Mouse (Mus musculus) embryo, embryonic 10.5 days (tissue): ENCODE results near the gene Utp15.

Source experiments
- DNase-seq: peaks from one replicate; pipeline ENCODE4 v3.0.0-alpha.2; 2015; ENCODE audit warnings: low spot score

Utp15 gene

DNA sequence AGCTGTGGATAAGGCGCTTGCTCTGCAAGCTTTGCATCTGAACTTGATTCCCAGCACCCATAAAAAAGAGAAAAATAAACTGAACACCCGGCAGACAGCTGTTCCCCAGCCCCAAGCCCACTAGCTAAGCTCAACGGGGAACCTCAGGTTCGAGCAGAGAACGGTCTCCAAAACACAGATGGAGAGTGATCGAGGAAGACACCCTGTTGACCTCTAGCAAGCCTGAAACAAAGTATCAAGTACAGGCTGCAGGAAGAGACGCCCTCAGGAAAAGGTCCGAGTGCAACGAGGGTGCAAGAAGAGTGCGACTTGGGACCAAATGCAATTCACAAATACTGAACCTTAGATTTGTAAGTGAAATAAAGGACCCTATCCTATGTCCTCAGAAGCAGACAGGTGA, 13.2 kb downstream of the Utp15 start:
- no peak for DNase-seq

DNA sequence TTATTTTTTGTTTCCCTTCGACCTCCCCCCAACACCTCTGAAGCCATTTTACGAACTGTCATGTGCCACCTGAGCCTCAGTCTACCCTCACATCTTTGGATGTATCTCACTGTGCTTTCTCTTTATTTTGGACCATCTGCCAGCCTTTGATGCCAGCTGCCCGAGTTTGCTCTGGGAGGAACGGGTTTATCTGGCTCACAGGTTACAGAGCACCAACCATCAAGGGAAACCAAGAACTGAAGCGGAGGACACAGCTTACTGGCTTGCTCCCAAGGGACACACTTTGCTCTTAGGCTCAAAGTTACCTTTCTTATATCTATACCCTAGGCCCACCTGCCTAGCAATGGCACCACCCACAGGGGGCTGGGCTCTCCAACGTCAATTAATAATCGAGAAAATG, 17.5 kb downstream of the Utp15 start:
- DNase-seq: no peak

DNA sequence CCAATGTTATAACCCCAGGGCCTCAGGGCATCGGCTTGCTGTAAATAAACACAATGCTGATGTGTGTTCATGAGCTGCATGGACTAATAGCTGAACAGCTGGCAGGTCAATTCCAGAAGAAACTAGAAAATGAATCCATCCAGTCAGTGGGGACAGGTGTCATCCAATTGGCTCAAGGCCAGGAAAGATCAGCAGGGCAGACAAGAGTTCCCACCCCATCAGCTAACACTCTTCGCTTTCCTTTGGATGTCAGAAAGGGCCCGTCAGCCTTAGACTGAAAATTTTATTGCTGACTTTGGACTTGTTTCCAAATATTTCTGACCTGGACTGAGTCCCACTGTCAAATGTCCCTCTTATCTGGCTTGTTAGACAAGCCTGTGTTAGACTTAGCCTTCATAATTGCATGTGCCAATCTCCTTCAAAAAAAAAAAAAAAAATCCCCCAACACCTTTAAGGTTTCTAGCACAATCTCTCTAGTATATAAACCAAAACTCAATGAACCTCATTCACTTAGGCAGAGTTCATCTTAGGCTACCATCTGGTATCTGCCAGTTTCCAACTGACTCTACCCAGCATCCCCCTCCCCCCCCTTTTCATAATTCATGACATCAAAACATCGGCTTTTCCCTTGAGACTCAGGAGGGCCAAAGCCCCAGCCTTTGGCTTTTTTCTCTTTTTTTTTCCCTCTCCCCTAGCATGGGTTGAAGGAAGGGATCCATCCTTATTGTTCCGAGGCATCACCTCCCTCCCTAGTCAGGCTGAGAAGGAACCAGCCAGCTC, 18.1 kb downstream of the Utp15 start:
- DNase-seq: no peak

DNA sequence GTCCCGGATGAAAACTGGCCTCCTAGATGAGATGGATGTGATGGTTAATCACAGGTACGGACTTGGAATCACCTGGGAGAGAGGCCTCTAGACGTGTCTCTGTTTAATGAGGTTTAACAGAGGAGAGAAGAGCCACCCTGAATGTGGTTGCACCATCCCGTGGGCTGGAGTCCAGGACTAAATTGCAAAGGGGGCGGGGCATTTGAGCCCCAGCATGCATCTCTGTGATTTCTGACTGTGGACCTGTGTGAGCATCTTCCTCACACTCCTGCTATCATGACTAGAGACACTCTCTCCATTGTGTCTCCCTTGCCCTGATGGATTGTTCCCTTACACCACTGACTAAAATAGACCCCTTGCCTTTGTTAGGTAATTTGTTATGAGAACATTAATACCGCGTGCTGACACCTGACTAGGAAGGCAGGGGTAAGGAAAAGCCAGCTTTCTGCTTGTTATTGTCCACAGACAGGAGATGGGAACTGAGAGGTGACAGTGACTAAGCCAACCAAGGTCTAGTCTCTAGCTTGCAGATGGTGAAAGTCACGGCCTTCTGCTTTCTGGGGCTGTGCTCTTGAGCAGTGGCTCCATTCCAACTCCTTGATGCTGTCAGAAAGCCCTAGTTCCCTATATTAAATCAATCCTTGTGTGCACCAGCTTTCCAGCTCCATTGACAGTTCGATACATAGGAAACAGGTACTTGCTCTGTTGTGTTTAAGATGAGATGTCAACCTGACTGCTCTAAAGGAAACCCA, 21.1 kb downstream of the Utp15 start:
- no peak for DNase-seq

DNA sequence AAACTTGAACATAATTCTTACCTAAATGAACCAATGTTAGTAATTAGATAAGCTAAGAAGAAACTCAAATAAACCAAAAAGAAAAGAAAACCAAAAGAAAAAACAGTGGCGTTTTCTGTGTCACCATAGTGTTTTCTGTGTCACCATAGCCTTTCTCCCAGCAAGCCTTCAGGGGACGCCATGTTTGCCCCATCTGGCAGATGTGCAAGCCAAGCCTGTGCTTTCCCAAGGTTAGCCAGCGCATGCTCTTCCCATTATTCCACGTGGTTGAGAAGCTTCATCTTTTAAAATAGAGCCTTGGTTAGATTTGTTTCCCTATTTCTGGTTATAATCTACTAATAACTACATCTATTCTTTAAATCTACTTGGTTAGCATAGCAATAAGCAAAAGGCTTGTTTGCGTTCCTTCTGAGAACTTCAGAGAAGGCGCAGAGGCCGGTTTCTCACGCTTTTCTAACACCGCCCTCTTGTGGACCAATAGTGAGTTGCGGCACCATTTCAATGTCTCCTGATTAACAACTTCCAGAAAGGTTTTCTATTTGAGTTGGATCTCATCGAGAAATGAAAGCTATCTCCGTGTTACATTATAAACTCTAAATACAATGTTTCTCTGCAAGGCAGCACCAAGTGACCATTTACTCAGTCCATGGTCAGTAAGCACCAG, 22.7 kb downstream of the Utp15 start:
- peak; percentile 92 for DNase-seq

DNA sequence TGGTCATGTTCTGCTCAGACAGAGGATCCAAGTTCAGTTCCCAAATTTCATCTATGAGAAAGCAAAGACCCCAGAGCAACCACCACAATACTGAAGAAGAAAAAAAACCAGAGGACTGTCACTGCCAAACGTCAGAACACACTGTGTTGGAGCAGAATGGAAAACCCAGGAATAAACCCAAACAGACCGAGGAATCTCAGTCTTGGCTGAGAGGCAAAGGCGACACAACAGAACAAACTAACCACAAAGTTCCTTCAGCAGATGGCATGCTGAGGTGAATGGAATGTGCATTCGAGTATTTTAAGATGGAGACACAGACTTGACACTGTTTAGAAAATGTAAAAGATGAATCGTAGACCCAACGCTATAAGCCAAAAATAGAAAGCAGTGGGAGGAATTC, 27.4 kb downstream of the Utp15 start:
- DNase-seq: no peak

DNA sequence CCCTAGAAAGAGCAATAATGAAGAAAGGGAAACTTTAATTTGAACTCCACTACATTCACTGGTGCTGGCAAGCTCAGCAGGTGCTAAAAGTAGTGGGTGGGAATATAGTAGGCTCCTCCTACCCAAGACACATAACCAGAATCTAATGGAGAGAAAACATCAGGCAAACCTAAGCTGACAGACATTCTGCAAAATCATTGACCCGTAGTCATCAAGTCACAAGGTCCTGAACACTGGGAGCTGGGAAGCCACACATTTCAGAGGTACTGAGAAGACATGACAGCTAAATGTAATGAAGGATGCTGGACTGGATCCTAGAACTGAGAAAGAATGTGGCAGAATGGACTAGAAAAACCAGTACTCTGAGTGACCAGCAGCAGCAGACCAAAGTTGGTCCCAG, 32.3 kb downstream of the Utp15 start:
- DNase-seq: peak; percentile 13

DNA sequence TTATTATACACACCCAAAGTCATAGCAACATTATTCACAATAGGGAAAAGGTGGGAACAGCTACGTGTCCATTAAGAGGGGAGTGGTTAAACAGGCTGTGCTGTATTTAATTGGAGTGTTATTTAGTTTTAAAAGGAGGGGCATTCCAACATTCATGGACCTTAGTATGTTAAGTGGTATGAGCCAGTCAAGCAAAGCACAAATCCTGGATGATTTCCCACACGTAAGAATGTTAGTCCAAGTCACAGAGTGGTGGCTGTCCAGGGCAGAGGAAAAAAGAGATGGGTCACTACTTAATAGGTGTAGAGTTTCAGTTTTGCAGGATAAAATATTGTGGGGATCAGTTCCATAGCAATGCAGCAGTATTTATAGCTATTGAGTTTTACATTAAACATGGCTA, 36.6 kb downstream of the Utp15 start:
- DNase-seq: no peak

DNA sequence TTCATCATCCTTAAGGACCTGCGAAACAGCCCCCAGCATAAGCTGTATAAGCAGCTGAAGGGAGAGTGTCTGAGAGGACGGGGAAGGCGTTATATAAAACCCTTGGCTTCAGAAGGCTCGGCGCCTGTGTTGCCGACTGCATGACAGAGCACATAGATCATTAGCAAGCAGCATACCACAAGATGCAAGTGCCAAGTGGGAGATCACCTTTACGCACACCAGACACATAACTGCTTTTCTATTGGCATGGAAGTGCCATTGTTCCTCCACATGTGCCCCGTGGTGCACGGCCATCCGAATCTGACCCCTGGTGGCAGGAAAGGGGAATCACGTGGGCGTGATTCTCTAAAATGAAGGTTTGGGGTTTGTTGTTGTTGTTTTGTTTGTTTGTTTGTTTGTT, 40.0 kb downstream of the Utp15 start:
- DNase-seq: peak; percentile 65

DNA sequence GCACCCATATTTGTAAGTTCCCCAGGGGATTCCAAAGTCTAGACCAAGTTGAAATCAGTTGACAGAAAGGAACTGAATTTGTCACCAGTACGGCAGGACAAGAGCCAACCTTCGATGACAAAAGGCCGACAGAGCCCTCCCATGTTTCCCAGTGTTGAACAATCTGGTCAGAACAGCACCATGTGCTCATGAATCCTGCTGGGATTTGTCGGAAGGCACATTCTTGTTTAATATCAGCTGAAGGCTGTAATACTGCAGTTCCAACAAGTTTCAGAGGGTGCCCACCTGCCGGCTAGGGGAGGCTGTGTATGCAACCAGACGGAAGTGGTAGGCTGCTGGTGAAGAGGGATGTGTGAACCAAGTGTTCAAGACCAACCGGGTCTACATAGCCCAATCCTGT, 52.7 kb downstream of the Utp15 start:
- no peak for DNase-seq

DNA sequence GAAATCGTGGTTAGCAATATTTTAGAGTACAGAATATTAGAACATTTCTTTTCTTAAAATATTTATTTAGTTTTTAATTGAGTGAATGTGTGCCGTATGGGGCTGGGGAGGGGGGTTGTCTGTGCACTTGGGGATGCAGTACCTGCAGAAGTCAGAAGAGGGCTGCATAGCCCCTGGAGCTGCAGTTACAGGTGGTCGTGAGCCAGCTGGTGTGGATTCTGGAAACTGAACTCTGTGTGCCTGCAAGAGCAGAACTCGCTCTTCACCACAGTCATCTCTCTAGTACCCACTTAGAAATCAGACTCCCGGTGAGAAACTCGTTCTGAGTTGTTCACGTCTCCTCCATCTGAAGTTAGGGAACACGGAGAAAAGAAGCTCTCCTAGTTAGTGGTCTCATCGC, 54.0 kb downstream of the Utp15 start:
- peak; percentile 66 for DNase-seq

DNA sequence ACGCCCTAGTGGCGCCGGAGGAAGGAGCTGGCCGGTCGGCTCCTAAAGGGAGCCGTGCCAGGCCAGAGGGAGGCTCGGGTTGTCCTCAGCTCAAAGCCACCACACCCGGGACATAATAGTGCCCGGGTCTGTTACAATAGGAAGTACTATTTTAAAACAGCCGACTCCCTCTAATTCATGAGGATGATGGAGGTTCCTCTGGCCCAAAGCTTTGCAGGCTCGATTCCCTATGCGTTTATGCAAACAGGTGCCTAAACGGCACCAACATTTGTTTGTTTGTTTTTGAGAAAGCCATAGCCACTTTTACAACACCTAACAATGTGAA, 56.3 kb downstream of the Utp15 start:
- DNase-seq: no peak

DNA sequence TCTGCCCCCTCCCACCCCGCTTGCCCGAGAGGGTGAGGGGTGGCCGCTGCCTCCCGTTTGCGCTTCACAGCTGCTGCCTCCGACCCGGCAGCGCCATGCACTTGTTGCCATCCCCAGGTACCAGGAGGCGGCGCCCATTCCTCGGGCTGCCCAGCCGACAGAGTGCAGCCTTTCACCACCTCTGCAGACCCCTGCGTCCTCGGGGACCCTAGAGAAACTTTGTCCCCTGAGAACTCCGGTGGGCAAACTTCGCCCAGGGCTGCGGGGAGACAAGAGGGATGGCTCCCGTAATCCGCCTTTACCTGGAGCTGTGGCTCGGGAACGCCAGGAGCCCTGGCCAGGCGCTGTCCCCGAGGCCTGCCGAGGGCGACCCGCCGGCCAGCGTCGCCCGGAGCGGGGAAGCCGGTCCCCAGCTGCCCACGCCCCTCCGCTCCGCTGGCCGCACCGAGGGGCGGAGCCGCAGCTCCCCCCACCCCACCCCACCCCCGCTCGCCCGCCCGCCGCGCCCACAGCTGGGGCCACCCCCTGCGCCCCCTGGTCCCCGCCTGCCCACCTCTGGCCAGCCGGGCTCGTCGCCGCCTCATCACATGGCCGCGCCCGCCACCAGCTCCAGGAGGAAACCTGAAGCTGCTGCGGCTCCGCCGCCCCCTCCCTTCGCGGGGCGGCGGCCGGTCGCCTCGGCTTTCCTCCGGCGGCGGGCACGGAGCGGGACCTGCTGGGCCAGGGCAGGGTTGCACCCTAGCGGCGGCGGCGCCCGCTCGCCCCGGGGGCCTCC, 56.9 kb downstream of the Utp15 start, which contains the start of gene Arhgef28:
Arhgef28 (minus strand) TSS at position 669 of the 775 bp plus-strand sequence.
- DNase-seq: peak; percentile 77

DNA sequence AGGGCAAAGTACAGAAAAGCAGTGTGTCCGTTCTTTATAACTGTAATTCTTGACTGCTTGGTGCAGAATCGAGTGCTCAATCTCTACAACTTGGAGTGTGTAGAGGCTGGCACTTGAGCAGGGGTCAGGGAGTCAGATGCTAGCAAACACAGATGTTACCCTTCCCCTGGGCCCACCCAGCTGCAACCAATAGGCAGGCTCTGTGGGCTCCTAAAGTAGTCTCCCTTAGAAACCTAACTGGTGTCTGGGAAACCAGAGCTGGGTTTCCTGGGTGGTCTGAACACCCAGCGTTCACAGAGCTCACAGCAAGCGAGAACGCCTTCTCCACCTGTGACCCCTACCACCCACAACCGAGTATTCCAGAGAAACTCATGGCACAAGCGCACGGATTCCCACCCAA, 57.7 kb downstream of the Utp15 start:
- peak; percentile 53 for DNase-seq

DNA sequence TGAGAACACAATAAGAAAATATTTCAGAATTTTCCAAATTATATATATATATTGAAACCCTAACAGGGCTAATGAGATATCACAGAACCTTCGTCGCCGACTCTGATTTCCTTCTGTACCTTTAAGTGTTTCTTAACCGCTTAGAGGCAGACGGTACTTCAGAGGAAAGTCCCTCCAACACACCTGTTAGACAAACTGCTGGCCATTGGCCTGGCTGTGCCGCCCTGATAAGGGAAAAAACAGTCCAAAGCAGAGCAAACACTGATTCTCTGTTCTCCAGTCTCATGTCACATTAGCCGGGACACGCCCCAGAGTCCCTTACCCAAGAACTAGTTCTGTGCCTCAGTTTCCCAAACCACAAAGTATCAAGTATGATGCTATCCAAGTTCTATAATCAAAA, 58.5 kb downstream of the Utp15 start:
- no peak for DNase-seq

DNA sequence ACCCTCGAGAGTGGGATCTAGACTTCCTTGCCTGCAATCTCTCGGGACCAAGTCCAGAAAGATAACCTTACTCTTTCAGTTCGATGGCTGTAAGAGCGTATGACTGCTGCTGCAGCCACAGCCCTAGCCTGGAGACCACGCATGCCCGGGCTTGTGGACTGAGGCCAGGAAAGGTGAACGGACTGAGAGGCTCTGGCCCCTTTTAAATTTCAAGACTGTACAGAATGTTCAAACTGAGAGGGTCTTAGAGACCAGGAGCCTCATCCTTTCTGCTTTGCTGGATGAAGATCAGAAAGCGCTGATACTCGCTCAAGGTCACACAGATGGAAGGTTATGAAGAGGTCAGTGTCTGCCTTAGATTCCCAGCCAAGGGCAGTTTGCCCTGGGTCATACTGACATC, 61.4 kb downstream of the Utp15 start:
- no peak for DNase-seq
